Mouse (Mus musculus) ES-Bruce4 (cell line): ENCODE measurements around the gene Rac1.

Source experiments
- CTCF ChIP-seq: IDR thresholded peaks from one replicate; pipeline ENCODE4 v1.8.1; 2011; ENCODE audit warnings: low read depth, low read length
- POLR2A ChIP-seq: IDR thresholded peaks from one replicate; pipeline ENCODE4 v1.8.1; 2011; ENCODE audit warnings: low read length; ENCODE audit not compliant: insufficient read depth

DNA sequence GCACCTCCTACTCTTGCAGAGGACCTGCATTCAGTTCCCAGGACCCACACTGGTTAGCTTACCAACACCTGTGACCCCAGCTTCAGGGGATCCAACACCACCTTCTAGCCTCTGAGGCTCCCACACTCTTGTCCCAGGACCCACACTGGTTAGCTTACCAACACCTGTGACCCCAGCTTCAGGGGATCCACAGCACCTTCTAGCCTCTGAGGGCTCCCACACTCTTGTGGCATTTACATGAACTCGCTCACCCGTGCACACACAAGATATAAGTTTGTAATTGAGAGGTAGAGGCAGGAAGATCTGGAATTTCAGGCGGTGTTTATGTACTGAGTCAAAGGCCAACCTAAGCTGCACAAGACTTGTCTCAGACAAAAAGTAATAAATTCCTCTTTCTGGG lies 49.9 kb downstream of the Rac1 start:
- TF ChIP-seq POLR2A (no peak), CTCF (no peak)
